Mouse (Mus musculus) kidney, embryonic 15.5 days (tissue): ENCODE results near the gene Tenm2. TPM values are rescaled to one million over a fixed set of nuclear protein-coding genes. Genes with fewer than 3 reads are reported as not detected.

Experiments used
- ATAC-seq: fragments of 200-750 bp; cut with Nextera tagmentation; replicated peaks from 2 replicates; pipeline ENCODE4 v1.8.0; 2017; ENCODE audit warnings: moderate TSS enrichment; ENCODE audit not compliant: low FRiP score
- H3K27ac ChIP-seq: fragments of 300-500 bp; sonication (generic); 2 replicates; pipeline ENCODE4 v1.5.1; 2015; ENCODE audit warnings: mild to moderate bottlenecking, inconsistent platforms
- H3K27me3 ChIP-seq: fragments of 300-500 bp; sonication (generic); 2 replicates; pipeline ENCODE4 v1.6.1; 2015; ENCODE audit warnings: inconsistent platforms
- H3K36me3 ChIP-seq: fragments of 300-500 bp; sonication (generic); 2 replicates; pipeline ENCODE4 v1.6.1; 2015; ENCODE audit warnings: inconsistent platforms
- H3K4me1 ChIP-seq: fragments of 300-500 bp; sonication (generic); 2 replicates; pipeline ENCODE4 v1.6.1; 2015; ENCODE audit warnings: inconsistent platforms
- H3K4me2 ChIP-seq: fragments of 300-500 bp; sonication (generic); 2 replicates; pipeline ENCODE4 v1.6.1; 2015; ENCODE audit warnings: moderate library complexity, mild to moderate bottlenecking, inconsistent platforms
- H3K4me3 ChIP-seq: fragments of 300-500 bp; sonication (generic); replicated peaks from 2 replicates; pipeline ENCODE4 v1.5.1; 2015; ENCODE audit warnings: mild to moderate bottlenecking, inconsistent platforms
- H3K9ac ChIP-seq: fragments of 300-500 bp; sonication (generic); 2 replicates; pipeline ENCODE4 v1.6.1; 2015; ENCODE audit warnings: mild to moderate bottlenecking, inconsistent platforms
- H3K9me3 ChIP-seq: fragments of 300-500 bp; sonication (generic); replicated peaks from 2 replicates; pipeline ENCODE4 v1.6.1; 2016; ENCODE audit warnings: inconsistent platforms
- WGBS: fragments of 180-500 bp; shearing (Covaris S2); methylation state at CpG from one replicate; pipeline ENCODE4 v1.1.7; 2015; ENCODE audit warnings: mixed read lengths; 5-methylcytosine and 5-hydroxymethylcytosine counted together
- polyA plus RNA-seq: library from polyadenylated mRNA; unstranded; fragments of >200 nt; fragmentation: Nextera tagmentation; extraction: Ambion mirVana; gene quantifications from 2 replicates; pipeline ENCODE4 v1.2.1, GENCODE M21; 2015

The Tenm2 gene
- polyA plus RNA-seq, 1 experiment from 2014 or later, result 0.78 TPM

GRCm38 (mm10) chr11:36490085-36490484, 745.7 kb downstream of the Tenm2 start:
- ATAC-seq, result no peak
- H3K27me3 ChIP-seq, result no peaks in the 10 kb centered on the region
- H3K9ac ChIP-seq, result no peak overlapping the region
- no peaks in the 10 kb centered on the region for H3K36me3 ChIP-seq
- H3K4me3 ChIP-seq, result no peak overlapping the region
- no peak overlapping the region for H3K4me2 ChIP-seq
- WGBS, result 67% methylated on average over 7 of the region's 7 CpGs
- H3K27ac ChIP-seq, result no peak overlapping the region
- H3K9me3 ChIP-seq, result no peaks in the 10 kb centered on the region
- no peaks in the 10 kb centered on the region for H3K4me1 ChIP-seq

GRCm38 (mm10) chr11:36488666-36489065, 747.1 kb downstream of the Tenm2 start:
- H3K9me3 ChIP-seq, result no peaks in the 10 kb centered on the region
- ATAC-seq, result no peak
- H3K4me3 ChIP-seq, result no peak overlapping the region
- no peak overlapping the region for H3K4me2 ChIP-seq
- 78% methylated on average over 4 of the region's 4 CpGs for WGBS
- no peak overlapping the region for H3K9ac ChIP-seq
- no peaks in the 10 kb centered on the region for H3K4me1 ChIP-seq
- H3K27ac ChIP-seq, result no peak overlapping the region
- H3K36me3 ChIP-seq, result no peaks in the 10 kb centered on the region
- no peaks in the 10 kb centered on the region for H3K27me3 ChIP-seq

GRCm38 (mm10) chr11:36486092-36486491, 749.7 kb downstream of the Tenm2 start:
- Histone ChIP-seq H3K36me3 (no peaks in the 10 kb centered on the region), H3K4me1 (no peaks in the 10 kb centered on the region), H3K4me3 (no peak overlapping the region), H3K9ac (no peak overlapping the region), H3K4me2 (no peak overlapping the region), H3K27me3 (no peaks in the 10 kb centered on the region), H3K9me3 (no peaks in the 10 kb centered on the region), H3K27ac (no peak overlapping the region)
- no peak for ATAC-seq
- WGBS, result 72% methylated on average over 12 of the region's 12 CpGs

GRCm38 (mm10) chr11:36484466-36485069, 751.2 kb downstream of the Tenm2 start:
- Histone ChIP-seq H3K9ac (no peak overlapping the region), H3K4me1 (no peaks in the 10 kb centered on the region), H3K27me3 (no peaks in the 10 kb centered on the region), H3K4me3 (no peak overlapping the region), H3K27ac (no peak overlapping the region), H3K9me3 (no peaks in the 10 kb centered on the region), H3K36me3 (no peaks in the 10 kb centered on the region), H3K4me2 (no peak overlapping the region)
- WGBS, result 47% methylated on average over 8 of the region's 8 CpGs
- ATAC-seq, result no peak

GRCm38 (mm10) chr11:36482136-36482535, 753.6 kb downstream of the Tenm2 start:
- WGBS, result 84% methylated on average over 8 of the region's 8 CpGs
- Histone ChIP-seq H3K27me3 (no peaks in the 10 kb centered on the region), H3K4me2 (no peak overlapping the region), H3K9me3 (no peaks in the 10 kb centered on the region), H3K4me3 (no peak overlapping the region), H3K36me3 (no peaks in the 10 kb centered on the region), H3K4me1 (no peaks in the 10 kb centered on the region), H3K9ac (no peak overlapping the region), H3K27ac (no peak overlapping the region)
- ATAC-seq, result no peak

GRCm38 (mm10) chr11:36481524-36481923, 754.2 kb downstream of the Tenm2 start:
- Histone ChIP-seq H3K36me3 (no peaks in the 10 kb centered on the region), H3K4me2 (no peak overlapping the region), H3K9me3 (no peaks in the 10 kb centered on the region), H3K9ac (no peak overlapping the region), H3K4me1 (no peaks in the 10 kb centered on the region), H3K27ac (no peak overlapping the region), H3K27me3 (no peaks in the 10 kb centered on the region), H3K4me3 (no peak overlapping the region)
- no peak for ATAC-seq
- WGBS, result 67% methylated on average over 7 of the region's 7 CpGs

GRCm38 (mm10) chr11:36481086-36481485, 754.7 kb downstream of the Tenm2 start:
- Histone ChIP-seq H3K4me2 (no peak overlapping the region), H3K27me3 (no peaks in the 10 kb centered on the region), H3K4me1 (no peaks in the 10 kb centered on the region), H3K36me3 (no peaks in the 10 kb centered on the region), H3K27ac (no peak overlapping the region), H3K4me3 (no peak overlapping the region), H3K9ac (no peak overlapping the region), H3K9me3 (no peaks in the 10 kb centered on the region)
- ATAC-seq, result no peak
- 85% methylated on average over 5 of the region's 5 CpGs for WGBS

GRCm38 (mm10) chr11:36469811-36470551, 765.8 kb downstream of the Tenm2 start:
- no peak for ATAC-seq
- H3K27ac ChIP-seq, result no peak overlapping the region
- H3K36me3 ChIP-seq, result no peaks in the 10 kb centered on the region
- H3K4me3 ChIP-seq, result no peak overlapping the region
- H3K9me3 ChIP-seq, result no peaks in the 10 kb centered on the region
- 78% methylated on average over 9 of the region's 9 CpGs for WGBS
- no peaks in the 10 kb centered on the region for H3K27me3 ChIP-seq
- no peak overlapping the region for H3K9ac ChIP-seq
- no peak overlapping the region for H3K4me2 ChIP-seq
- no peaks in the 10 kb centered on the region for H3K4me1 ChIP-seq

GRCm38 (mm10) chr11:36458451-36458850, 777.3 kb downstream of the Tenm2 start:
- Histone ChIP-seq H3K27me3 (no peaks in the 10 kb centered on the region), H3K9me3 (no peaks in the 10 kb centered on the region), H3K36me3 (no peaks in the 10 kb centered on the region), H3K9ac (no peak overlapping the region), H3K27ac (no peak overlapping the region), H3K4me1 (no peaks in the 10 kb centered on the region), H3K4me3 (no peak overlapping the region), H3K4me2 (no peak overlapping the region)
- ATAC-seq, result no peak
- 62% methylated on average over 6 of the region's 6 CpGs for WGBS

- WGBS, result 72% methylated on average over 6 of the region's 6 CpGs
These were observed 781.7 kb downstream of the Tenm2 start for GRCm38 (mm10) chr11:36454076-36454475.

GRCm38 (mm10) chr11:36452436-36452835, 783.3 kb downstream of the Tenm2 start:
- Histone ChIP-seq H3K9ac (no peak overlapping the region), H3K4me1 (no peaks in the 10 kb centered on the region), H3K27ac (no peak overlapping the region), H3K4me2 (no peak overlapping the region), H3K4me3 (no peak overlapping the region), H3K27me3 (no peaks in the 10 kb centered on the region), H3K9me3 (no peaks in the 10 kb centered on the region), H3K36me3 (no peaks in the 10 kb centered on the region)
- WGBS, result 74% methylated on average over 9 of the region's 9 CpGs
- ATAC-seq, result no peak

More at GRCm38 (mm10) chr11:36454076-36454475, 781.7 kb downstream of the Tenm2 start:
- no peaks in the 10 kb centered on the region for H3K27me3 ChIP-seq
- H3K4me3 ChIP-seq, result no peak overlapping the region
- H3K4me2 ChIP-seq, result no peak overlapping the region
- H3K9ac ChIP-seq, result no peak overlapping the region
- no peak overlapping the region for H3K27ac ChIP-seq
- no peaks in the 10 kb centered on the region for H3K9me3 ChIP-seq
- H3K36me3 ChIP-seq, result no peaks in the 10 kb centered on the region
- no peaks in the 10 kb centered on the region for H3K4me1 ChIP-seq
- no peak for ATAC-seq

- Histone ChIP-seq H3K27me3 (no peaks in the 10 kb centered on the region), H3K9me3 (no peaks in the 10 kb centered on the region), H3K4me3 (no peak overlapping the region), H3K4me1 (no peaks in the 10 kb centered on the region), H3K4me2 (no peak overlapping the region), H3K9ac (no peak overlapping the region), H3K27ac (no peak overlapping the region), H3K36me3 (no peaks in the 10 kb centered on the region)
- WGBS, result 67% methylated on average over 2 of the region's 2 CpGs
- no peak for ATAC-seq
These were observed 789.4 kb downstream of the Tenm2 start for GRCm38 (mm10) chr11:36446351-36446750.
